Mouse (Mus musculus) spleen, adult 2 months (tissue): ENCODE data around the gene Cops7a.

Experiments
- CTCF ChIP-seq: fragments of 200-500 bp; IDR thresholded peaks from 2 replicates; pipeline ENCODE4 v1.5.1; 2011; ENCODE audit warnings: mild to moderate bottlenecking, inconsistent platforms; ENCODE audit not compliant: insufficient read depth, insufficient read length, insufficient replicate concordance; ENCODE audit errors: extremely low read depth
- POLR2A ChIP-seq: fragments of 200-500 bp; IDR thresholded peaks from 2 replicates; pipeline ENCODE4 v1.6.1; 2011; ENCODE audit warnings: low read depth, low read length, inconsistent platforms

- TF ChIP-seq CTCF (no peak), POLR2A (no peak)
These were observed 42.7 kb upstream of the Cops7a start for GRCm38 (mm10) chr6:125008060-125008459.
